Mouse (Mus musculus) midbrain, embryonic 12.5 days (tissue): Measurements from ENCODE around the gene Uqcc2. TPM values are rescaled to one million over a fixed set of nuclear protein-coding genes. Genes with fewer than 3 reads are reported as not detected.

ENCODE experiments used
- ATAC-seq: fragments of 200-750 bp; cut with Nextera tagmentation; 2 replicates; pipeline ENCODE4 v1.8.0; 2017; ENCODE audit warnings: low read depth, moderate TSS enrichment, moderate library complexity; ENCODE audit not compliant: low FRiP score
- H3K27ac ChIP-seq: fragments of 300-500 bp; sonication (generic); replicated peaks from 2 replicates; pipeline ENCODE4 v1.5.1; 2016; ENCODE audit warnings: mild to moderate bottlenecking
- H3K27me3 ChIP-seq: fragments of 300-500 bp; sonication (generic); 2 replicates; pipeline ENCODE4 v1.6.1; 2016; ENCODE audit warnings: mild to moderate bottlenecking
- H3K36me3 ChIP-seq: fragments of 300-500 bp; sonication (generic); 2 replicates; pipeline ENCODE4 v1.6.1; 2016
- H3K4me1 ChIP-seq: fragments of 300-500 bp; sonication (generic); 2 replicates; pipeline ENCODE4 v1.6.1; 2016
- H3K4me2 ChIP-seq: fragments of 300-500 bp; sonication (generic); replicated peaks from 2 replicates; pipeline ENCODE4 v1.6.1; 2016; ENCODE audit warnings: mild to moderate bottlenecking, moderate library complexity
- H3K4me3 ChIP-seq: fragments of 300-500 bp; sonication (generic); 2 replicates; pipeline ENCODE4 v1.5.1; 2016; ENCODE audit warnings: mild to moderate bottlenecking
- H3K9ac ChIP-seq: fragments of 300-500 bp; sonication (generic); replicated peaks from 2 replicates; pipeline ENCODE4 v1.6.1; 2016; ENCODE audit warnings: mild to moderate bottlenecking, moderate library complexity
- H3K9me3 ChIP-seq: fragments of 300-500 bp; sonication (generic); 2 replicates; pipeline ENCODE4 v1.6.1; 2016; ENCODE audit warnings: mild to moderate bottlenecking
- WGBS: fragments of 180-500 bp; shearing (Covaris S2); methylation state at CpG from one replicate; pipeline ENCODE4 v1.1.7; 2016; 5-methylcytosine and 5-hydroxymethylcytosine counted together
- polyA plus RNA-seq: library from polyadenylated mRNA; unstranded; fragments of >200 nt; fragmentation: Nextera tagmentation; extraction: Ambion mirVana; gene quantifications from 2 replicates; pipeline ENCODE4 v1.2.1, GENCODE M21; 2016

Gene Uqcc2
- polyA plus RNA-seq, 1 experiment from 2014 or later, result 331 TPM

DNA sequence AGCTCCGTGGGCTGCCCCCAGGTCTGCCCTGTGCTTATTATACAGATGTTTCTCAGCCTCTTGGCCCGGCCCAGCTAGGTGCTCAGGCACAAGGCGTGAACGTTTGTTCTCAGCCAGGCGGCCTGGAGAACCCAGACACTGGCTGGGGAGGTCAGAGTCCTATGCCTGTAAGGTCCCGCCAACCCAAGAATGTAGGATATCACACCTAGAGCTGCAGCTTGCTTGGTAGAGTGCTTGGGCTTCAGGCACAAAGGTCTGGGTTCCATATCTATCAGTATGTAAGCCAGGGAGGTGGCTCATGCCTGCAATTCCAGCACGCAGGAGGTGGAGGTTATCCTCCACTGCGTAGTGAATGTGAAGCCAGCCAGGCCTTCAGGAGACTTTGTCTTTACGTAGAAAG lies 43.6 kb downstream of the Uqcc2 start:
- Histone ChIP-seq H3K27ac (no peak overlapping the region), H3K36me3 (no peaks in the 10 kb centered on the region), H3K4me2 (no peak overlapping the region), H3K27me3 (no peaks in the 10 kb centered on the region), H3K4me1 (0 out of 2 replicates have a peak, but pooled peaks cover 4% of the 10 kb centered on the region), H3K9ac (no peak overlapping the region), H3K9me3 (no peaks in the 10 kb centered on the region), H3K4me3 (no peak overlapping the region)
- ATAC-seq, result no peak
- 81% methylated on average over 9 of the region's 9 CpGs for WGBS

DNA sequence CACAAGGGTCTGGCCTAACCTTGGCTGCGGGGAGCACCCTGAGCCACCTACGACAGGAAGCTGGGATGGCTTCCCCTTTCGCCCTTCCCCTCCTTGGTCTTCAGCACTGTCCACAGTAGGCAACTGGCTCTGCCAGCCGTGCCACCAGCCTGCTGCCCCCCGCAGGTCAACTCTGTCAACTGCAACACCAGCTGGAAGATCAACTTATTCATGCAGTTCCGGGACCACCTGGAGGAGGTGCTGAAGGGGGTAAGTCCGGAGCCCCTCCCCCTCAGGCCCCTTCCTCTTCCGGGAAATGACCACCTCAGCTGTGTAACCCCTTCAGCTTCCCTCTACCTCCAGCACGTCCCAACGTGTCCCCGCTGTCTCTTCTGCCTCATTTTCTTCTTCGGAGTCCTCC lies 46.3 kb downstream of the Uqcc2 start:
- H3K27me3 ChIP-seq, result no peaks in the 10 kb centered on the region; the same call in 1 of the 2 replicates
- H3K9me3 ChIP-seq, result no peaks in the 10 kb centered on the region
- 36% methylated on average over 12 of the region's 12 CpGs for WGBS
- no peak overlapping the region for H3K27ac ChIP-seq
- H3K4me3 ChIP-seq, result no peak overlapping the region
- 0 out of 2 replicates have a peak, but pooled peaks cover 4% of the 10 kb centered on the region for H3K4me1 ChIP-seq
- H3K9ac ChIP-seq, result no peak overlapping the region
- H3K4me2 ChIP-seq, result no peak overlapping the region
- ATAC-seq, result no peak
- H3K36me3 ChIP-seq, result no peaks in the 10 kb centered on the region

DNA sequence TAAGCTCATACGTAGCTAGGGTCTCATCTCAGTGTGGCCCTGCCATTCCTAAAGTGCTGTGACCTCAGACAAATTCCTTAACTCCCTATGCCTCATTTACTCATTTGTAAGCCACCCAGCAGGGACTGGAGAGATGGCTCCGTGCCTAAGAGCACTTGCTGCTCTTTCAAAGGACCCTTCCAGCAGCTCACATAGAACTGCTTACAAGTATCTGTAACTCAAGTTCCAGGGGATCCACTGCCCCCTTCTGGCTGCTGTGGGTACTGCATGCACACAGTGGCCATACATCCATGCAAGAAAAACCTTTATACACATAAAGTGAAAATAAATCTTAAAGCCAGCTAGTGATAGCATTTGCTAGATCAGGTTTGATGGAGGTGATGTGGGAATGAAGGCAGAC lies 48.0 kb downstream of the Uqcc2 start:
- Histone ChIP-seq H3K4me1 (0 out of 2 replicates have a peak, but pooled peaks cover 4% of the 10 kb centered on the region), H3K27me3 (no peaks in the 10 kb centered on the region; the same call in 1 of the 2 replicates), H3K4me2 (no peak overlapping the region), H3K36me3 (no peaks in the 10 kb centered on the region), H3K4me3 (no peak overlapping the region), H3K27ac (no peak overlapping the region), H3K9ac (no peak overlapping the region), H3K9me3 (no peaks in the 10 kb centered on the region)
- no peak for ATAC-seq
- 54% methylated on average over 2 of the region's 2 CpGs for WGBS

DNA sequence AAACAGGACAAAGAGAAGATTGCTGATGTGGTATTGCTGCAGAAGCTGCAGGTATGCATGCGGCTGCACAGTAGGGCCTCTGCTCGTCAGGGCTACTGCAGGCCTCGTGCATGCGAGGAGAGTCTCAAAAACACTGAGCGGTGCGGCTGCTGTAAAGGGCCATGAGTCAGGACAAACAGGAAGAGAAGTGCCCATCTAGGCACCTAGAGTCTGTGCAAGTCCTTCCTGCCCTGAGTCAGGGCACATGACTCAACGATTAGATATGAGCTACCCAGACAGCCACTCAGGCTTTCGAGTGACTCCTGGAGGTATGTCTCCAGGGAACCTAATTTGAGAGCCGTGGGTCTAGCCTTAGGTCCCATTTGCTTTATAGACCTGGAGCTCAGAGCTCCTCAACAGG lies 50.1 kb downstream of the Uqcc2 start:
- Histone ChIP-seq H3K27ac (no peak overlapping the region), H3K4me3 (no peak overlapping the region), H3K27me3 (peaks cover 2% of the 10 kb centered on the region; the same call in 1 of the 2 replicates), H3K9ac (no peak overlapping the region), H3K4me1 (0 out of 2 replicates have a peak, but pooled peaks cover 4% of the 10 kb centered on the region), H3K9me3 (no peaks in the 10 kb centered on the region), H3K36me3 (no peaks in the 10 kb centered on the region), H3K4me2 (no peak overlapping the region)
- no peak for ATAC-seq
- 88% methylated on average over 9 of the region's 9 CpGs for WGBS

DNA sequence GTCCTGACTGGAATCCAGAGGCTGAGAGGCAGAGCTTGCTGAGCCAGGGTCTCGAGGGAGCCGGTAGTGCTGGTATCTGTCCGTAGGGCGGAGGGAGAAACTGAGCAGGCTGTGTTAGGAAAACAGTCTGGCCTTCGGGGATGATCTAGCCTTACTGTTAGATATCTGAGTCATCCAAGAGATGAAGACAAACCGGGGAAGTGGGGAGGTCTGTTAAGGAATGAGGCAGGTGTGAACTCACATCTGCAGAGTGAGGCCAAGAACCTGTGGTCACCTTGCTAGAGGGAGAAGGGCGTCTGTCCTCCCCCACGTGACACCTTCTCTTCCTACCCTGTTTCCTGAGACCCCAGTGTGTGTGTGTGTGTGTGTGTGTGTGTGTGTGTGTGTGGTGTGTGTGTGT lies 50.9 kb downstream of the Uqcc2 start:
- 80% methylated on average over 8 of the region's 8 CpGs for WGBS

DNA sequence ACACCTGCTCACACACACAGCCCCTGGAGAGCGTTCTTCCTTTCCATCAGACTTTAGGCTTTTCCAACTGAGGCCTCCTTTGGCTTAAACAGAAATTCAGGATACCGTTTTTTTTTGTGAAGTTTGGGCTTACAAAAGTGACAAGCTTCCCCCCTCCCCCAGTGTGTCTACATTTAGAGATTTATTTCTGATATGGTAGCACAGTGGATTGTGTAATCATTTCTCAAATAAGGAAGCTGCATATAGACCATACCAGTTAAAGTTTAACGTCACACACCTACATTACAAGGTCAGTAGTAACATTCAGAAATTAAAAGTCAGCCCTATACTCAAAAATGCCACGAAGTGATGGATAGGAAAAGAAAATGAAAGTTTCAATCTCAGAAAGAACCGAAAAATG lies 51.8 kb downstream of the Uqcc2 start:
- 82% methylated on average over 5 of the region's 5 CpGs for WGBS
- Histone ChIP-seq H3K36me3 (no peaks in the 10 kb centered on the region), H3K4me2 (no peak overlapping the region), H3K4me1 (no peaks in the 10 kb centered on the region), H3K9me3 (no peaks in the 10 kb centered on the region), H3K27ac (no peak overlapping the region), H3K27me3 (peaks cover 2% of the 10 kb centered on the region; the same call in 1 of the 2 replicates), H3K9ac (no peak overlapping the region), H3K4me3 (no peak overlapping the region)
- no peak for ATAC-seq

More for the DNA sequence above, 50.9 kb downstream of the Uqcc2 start:
- Histone ChIP-seq H3K27ac (peak overlapping the region; percentile 35; the same call in 1 of the 2 replicates), H3K4me1 (0 out of 2 replicates have a peak, but pooled peaks cover 1% of the 10 kb centered on the region), H3K9ac (no peak overlapping the region), H3K4me3 (no peak overlapping the region), H3K27me3 (peaks cover 2% of the 10 kb centered on the region; the same call in 1 of the 2 replicates), H3K9me3 (no peaks in the 10 kb centered on the region), H3K4me2 (no peak overlapping the region), H3K36me3 (no peaks in the 10 kb centered on the region)
- no peak for ATAC-seq

DNA sequence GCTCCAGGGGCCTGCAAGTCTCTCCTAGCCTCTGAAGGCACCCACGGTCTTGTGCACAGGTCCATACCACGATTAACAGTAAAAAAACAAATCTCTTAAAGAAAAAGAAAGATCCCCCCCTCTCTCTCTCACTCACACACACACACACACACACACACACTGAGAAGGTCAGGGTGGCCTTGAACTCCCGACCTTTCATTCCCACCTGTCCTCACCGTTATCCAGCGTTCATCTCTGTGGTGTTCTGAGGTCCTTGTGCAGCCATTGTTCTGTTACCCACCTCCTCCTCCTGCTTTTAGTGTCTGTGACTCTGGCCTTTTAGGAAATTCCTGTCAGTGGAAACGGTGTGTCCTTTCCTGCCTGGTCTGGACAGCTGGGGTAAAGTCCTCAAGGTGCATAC lies 55.2 kb downstream of the Uqcc2 start:
- no peaks in the 10 kb centered on the region for H3K9me3 ChIP-seq
- H3K4me3 ChIP-seq, result no peak overlapping the region
- no peak overlapping the region for H3K27ac ChIP-seq
- H3K4me2 ChIP-seq, result no peak overlapping the region
- H3K36me3 ChIP-seq, result no peaks in the 10 kb centered on the region
- WGBS, result 82% methylated on average over 6 of the region's 6 CpGs
- ATAC-seq, result no peak
- H3K27me3 ChIP-seq, result 0 out of 2 replicates have a peak, but pooled peaks cover 2% of the 10 kb centered on the region
- H3K4me1 ChIP-seq, result no peaks in the 10 kb centered on the region
- H3K9ac ChIP-seq, result no peak overlapping the region

DNA sequence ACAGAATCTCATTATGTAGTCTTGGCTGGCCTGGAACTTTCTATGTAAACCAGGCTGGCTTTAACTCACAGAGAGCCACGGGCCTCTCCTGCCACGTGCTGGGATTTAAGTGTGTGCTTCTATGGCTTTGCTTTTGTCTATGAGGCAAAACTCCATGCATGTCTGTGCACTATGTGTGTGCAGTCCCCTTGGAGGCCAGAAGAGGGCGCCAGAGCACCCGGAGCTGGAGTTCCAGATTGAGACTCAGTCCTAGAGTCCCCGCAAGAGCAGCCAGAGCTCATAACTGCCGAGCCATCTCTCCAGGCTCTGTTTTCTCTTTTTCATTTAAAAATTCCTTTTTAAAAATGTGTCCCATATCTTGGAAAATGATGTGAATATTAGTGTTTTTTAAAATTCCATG lies 55.8 kb downstream of the Uqcc2 start:
- 0 out of 2 replicates have a peak, but pooled peaks cover 2% of the 10 kb centered on the region for H3K27me3 ChIP-seq
- 80% methylated on average over 6 of the region's 6 CpGs for WGBS
- H3K4me2 ChIP-seq, result no peak overlapping the region
- H3K4me3 ChIP-seq, result no peak overlapping the region
- H3K4me1 ChIP-seq, result no peaks in the 10 kb centered on the region
- ATAC-seq, result no peak
- H3K9ac ChIP-seq, result no peak overlapping the region
- H3K9me3 ChIP-seq, result no peaks in the 10 kb centered on the region
- no peaks in the 10 kb centered on the region for H3K36me3 ChIP-seq
- no peak overlapping the region for H3K27ac ChIP-seq

DNA sequence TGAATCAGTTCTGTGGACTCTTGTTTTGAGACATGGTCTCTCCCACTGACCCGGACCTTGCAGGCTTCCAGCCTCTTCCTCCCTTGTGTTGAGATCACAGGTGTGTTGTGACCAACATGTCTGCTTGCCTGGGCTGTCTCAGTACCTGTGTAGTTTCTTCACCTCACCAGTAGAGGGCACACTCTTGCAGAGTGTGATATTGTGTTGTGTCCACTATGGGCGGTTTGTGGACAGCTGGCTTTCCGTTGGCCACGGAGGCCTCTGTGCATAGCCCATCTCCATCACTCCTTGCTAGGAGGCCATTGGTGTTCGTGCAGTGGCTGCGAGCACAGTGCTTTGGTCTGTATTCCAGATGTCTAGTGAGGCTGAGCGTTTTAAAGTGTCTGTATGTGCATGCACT lies 56.6 kb downstream of the Uqcc2 start:
- no peak overlapping the region for H3K27ac ChIP-seq
- no peak overlapping the region for H3K4me3 ChIP-seq
- H3K4me2 ChIP-seq, result no peak overlapping the region
- 95% methylated on average over 7 of the region's 7 CpGs for WGBS
- no peak overlapping the region for H3K9ac ChIP-seq
- no peaks in the 10 kb centered on the region for H3K4me1 ChIP-seq
- ATAC-seq, result no peak
- H3K36me3 ChIP-seq, result no peaks in the 10 kb centered on the region
- 0 out of 2 replicates have a peak, but pooled peaks cover 2% of the 10 kb centered on the region for H3K27me3 ChIP-seq
- H3K9me3 ChIP-seq, result no peaks in the 10 kb centered on the region

DNA sequence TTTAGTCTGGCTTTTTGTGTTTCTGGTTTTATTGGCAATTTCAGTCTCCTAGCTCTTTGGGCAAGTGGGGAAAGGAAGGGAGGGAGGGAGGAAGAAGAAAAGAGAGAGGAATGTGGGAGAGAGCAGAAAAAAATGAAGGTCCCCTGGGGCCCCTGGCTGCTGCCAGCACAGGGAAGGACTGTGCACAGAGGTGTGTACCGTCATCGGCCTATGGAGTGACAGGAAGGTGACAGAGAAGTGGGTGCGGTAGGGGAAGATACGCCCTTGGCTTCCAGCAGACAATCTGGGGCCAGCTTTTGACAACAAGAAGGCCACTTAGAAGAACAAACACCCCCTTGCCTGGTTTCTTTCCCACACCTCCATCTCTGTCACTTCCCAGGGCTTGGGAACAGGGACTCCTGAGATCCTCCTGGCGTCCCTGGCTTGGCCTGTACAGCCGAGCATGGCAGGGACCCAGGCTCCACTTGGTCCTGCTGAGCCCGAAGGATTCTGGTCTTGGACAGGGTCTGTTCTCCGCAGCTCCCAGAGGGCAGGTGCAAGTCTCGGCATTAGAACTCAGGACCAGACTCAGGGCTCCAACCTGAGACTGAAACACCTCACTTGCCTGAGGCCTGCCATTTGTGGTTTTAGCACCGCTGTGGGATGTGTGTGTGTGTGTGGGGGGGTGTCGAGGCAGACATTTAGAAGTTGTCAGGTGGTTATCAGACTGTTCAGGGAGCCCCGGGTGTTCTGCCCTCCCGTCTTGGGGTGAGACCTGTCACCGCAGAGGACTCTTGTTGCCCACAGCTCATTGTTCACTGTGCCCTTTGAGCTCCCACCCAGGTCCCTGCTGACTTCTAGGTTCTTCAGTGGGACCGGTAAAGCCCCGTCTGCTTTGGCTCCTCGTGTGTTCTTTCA lies 58.6 kb downstream of the Uqcc2 start:
- no peak for ATAC-seq
- no peak overlapping the region for H3K27ac ChIP-seq
- H3K4me1 ChIP-seq, result 0 out of 2 replicates have a peak, but pooled peaks cover under 1% of the 10 kb centered on the region
- no peak overlapping the region for H3K9ac ChIP-seq
- WGBS, result 83% methylated on average over 17 of the region's 17 CpGs
- no peaks in the 10 kb centered on the region for H3K27me3 ChIP-seq
- no peak overlapping the region for H3K4me2 ChIP-seq
- no peak overlapping the region for H3K4me3 ChIP-seq
- H3K36me3 ChIP-seq, result no peaks in the 10 kb centered on the region
- H3K9me3 ChIP-seq, result no peaks in the 10 kb centered on the region

DNA sequence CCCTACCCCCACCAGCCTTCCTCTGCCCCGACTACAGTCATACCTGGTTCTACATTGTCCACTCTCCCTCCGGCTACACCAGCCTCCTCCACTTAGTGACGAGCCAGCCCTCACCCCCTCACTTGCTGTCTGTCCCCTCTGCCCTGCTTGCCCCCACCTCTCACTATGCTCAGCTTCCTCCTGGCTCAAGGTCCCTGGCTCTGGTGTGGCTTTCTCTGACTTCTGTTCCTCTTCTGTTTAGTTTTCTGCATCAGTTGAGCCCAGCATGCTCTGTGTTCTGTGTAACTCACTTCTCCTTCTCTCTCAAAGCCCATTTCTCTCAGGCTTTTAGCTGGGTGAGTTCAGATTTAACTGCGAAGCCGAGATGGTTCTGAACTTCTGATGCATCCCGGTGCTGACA lies 59.5 kb downstream of the Uqcc2 start:
- Histone ChIP-seq H3K4me3 (no peak overlapping the region), H3K4me1 (peaks cover 9% of the 10 kb centered on the region), H3K27ac (no peak overlapping the region), H3K9ac (no peak overlapping the region), H3K36me3 (no peaks in the 10 kb centered on the region), H3K4me2 (no peak overlapping the region), H3K27me3 (no peaks in the 10 kb centered on the region), H3K9me3 (no peaks in the 10 kb centered on the region)
- no peak for ATAC-seq
- WGBS, result 75% methylated on average over 6 of the region's 6 CpGs

DNA sequence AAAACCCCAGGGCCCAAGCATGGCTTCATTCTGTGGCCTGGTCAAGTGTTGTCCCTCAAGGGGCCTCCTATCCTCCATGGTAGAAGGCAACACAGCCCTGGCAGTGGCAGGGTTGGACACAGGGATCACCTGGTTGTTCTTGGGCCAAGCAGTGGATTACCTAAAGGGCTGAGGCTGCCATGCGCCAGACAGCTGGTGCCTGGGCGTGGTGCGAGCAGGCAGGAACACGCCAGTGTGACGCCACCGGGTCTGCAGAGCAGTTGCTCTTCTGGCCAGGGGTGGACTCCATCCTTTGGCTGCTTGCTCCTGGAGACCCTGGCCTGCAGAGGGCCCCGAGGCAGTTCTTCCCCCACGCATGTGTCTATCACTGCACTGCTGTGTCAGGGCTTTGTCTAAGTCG lies 59.9 kb downstream of the Uqcc2 start:
- Histone ChIP-seq H3K27ac (no peak overlapping the region), H3K4me3 (no peak overlapping the region), H3K4me2 (no peak overlapping the region), H3K9me3 (no peaks in the 10 kb centered on the region), H3K27me3 (no peaks in the 10 kb centered on the region), H3K36me3 (no peaks in the 10 kb centered on the region), H3K9ac (no peak overlapping the region), H3K4me1 (peaks cover 10% of the 10 kb centered on the region)
- WGBS, result 76% methylated on average over 9 of the region's 9 CpGs
- ATAC-seq, result no peak
